Mouse (Mus musculus): Measurements from ENCODE around the gene Itgb3.

- TF ChIP-seq GATA1 (IDR thresholded peaks at IDR 0.05; ENCODE audit: borderline replicate concordance, low read length), result no peak
- TF ChIP-seq FLI1 (IDR thresholded peaks at IDR 0.05; ENCODE audit: low read length), result no peak
These were observed 31.8 kb downstream of the Itgb3 start for GRCm38 (mm10) chr11:104639634-104640033.

Data from megakaryocyte, embryonic 14.5 days (primary cell).